Mouse (Mus musculus) ES-Bruce4 (cell line): ENCODE measurements at regions not wholly inside any gene's neighbourhood (a gene's known extent, or its start where the extent isn't known, plus 50 kb on each side); places are given as distances from the start of the nearest gene placed in this dataset.

Source experiments
- H3K27ac ChIP-seq: 2 replicates; pipeline ENCODE4 v1.5.1; 2012; ENCODE audit warnings: low read length, inconsistent platforms; ENCODE audit not compliant: insufficient read depth
- H3K27me3 ChIP-seq: 2 replicates; pipeline ENCODE4 v1.6.1; 2012; ENCODE audit warnings: mild to moderate bottlenecking, low read length, inconsistent platforms; ENCODE audit not compliant: control insufficient read depth, poor library complexity, insufficient read depth, severe bottlenecking
- H3K36me3 ChIP-seq: 2 replicates; pipeline ENCODE4 v1.6.1; 2012; ENCODE audit warnings: inconsistent platforms, mild to moderate bottlenecking, low read length, moderate library complexity; ENCODE audit not compliant: control insufficient read depth, poor library complexity, insufficient read depth, severe bottlenecking
- H3K4me1 ChIP-seq: one replicate; pipeline ENCODE4 v1.8.1; 2011; ENCODE audit warnings: low read length; ENCODE audit not compliant: control insufficient read depth, insufficient read depth
- H3K4me3 ChIP-seq: 2 replicates; pipeline ENCODE4 v1.5.1; 2011; ENCODE audit warnings: low read depth, mild to moderate bottlenecking, low read length
- H3K9ac ChIP-seq: 2 replicates; pipeline ENCODE4 v1.6.1; 2012; ENCODE audit warnings: low read depth, mild to moderate bottlenecking, inconsistent platforms; ENCODE audit not compliant: poor library complexity, severe bottlenecking
- H3K9me3 ChIP-seq: replicated peaks from 2 replicates; pipeline ENCODE4 v1.6.1; 2012; ENCODE audit warnings: mild to moderate bottlenecking, low read length, inconsistent platforms; ENCODE audit not compliant: control insufficient read depth, poor library complexity, insufficient read depth, severe bottlenecking
- CTCF ChIP-seq: IDR thresholded peaks from one replicate; pipeline ENCODE4 v1.8.1; 2011; ENCODE audit warnings: low read depth, low read length
- EP300 ChIP-seq: IDR thresholded peaks from 2 replicates; pipeline ENCODE4 v1.6.1; 2011; ENCODE audit warnings: low read depth, low read length; ENCODE audit not compliant: insufficient read depth
- POLR2A ChIP-seq: IDR thresholded peaks from one replicate; pipeline ENCODE4 v1.8.1; 2011; ENCODE audit warnings: low read length; ENCODE audit not compliant: insufficient read depth

GRCm38 (mm10) chr1:193543834-193544233 lies 173.7 kb upstream of the Camk1g start:
- no peaks in the 10 kb centered on the region for H3K36me3 ChIP-seq
- H3K4me1 ChIP-seq: peaks cover 14% of the 10 kb centered on the region
- no peak for TF ChIP-seq POLR2A
- no peak for TF ChIP-seq EP300
- no peak for TF ChIP-seq CTCF
- no peaks in the 10 kb centered on the region for H3K27me3 ChIP-seq
- no peak overlapping the region for H3K27ac ChIP-seq
- H3K9me3 ChIP-seq: no peaks in the 10 kb centered on the region
- H3K4me3 ChIP-seq: no peak overlapping the region
- H3K9ac ChIP-seq: no peak overlapping the region

GRCm38 (mm10) chr1:193543284-193543683 lies 173.2 kb upstream of the Camk1g start:
- H3K27ac ChIP-seq: no peak overlapping the region
- H3K27me3 ChIP-seq: no peaks in the 10 kb centered on the region
- TF ChIP-seq POLR2A (no peak), EP300 (no peak), CTCF (no peak)
- H3K36me3 ChIP-seq: no peaks in the 10 kb centered on the region
- no peak overlapping the region for H3K4me3 ChIP-seq
- H3K9me3 ChIP-seq: no peaks in the 10 kb centered on the region
- no peak overlapping the region for H3K9ac ChIP-seq
- H3K4me1 ChIP-seq: peaks cover 18% of the 10 kb centered on the region

- Histone ChIP-seq H3K27ac (peak overlapping the region; percentile 43), H3K9me3 (no peaks in the 10 kb centered on the region), H3K36me3 (no peaks in the 10 kb centered on the region), H3K9ac (no peak overlapping the region), H3K27me3 (no peaks in the 10 kb centered on the region), H3K4me1 (peaks cover 21% of the 10 kb centered on the region), H3K4me3 (no peak overlapping the region)
- TF ChIP-seq POLR2A (no peak), CTCF (no peak), EP300 (no peak)
These were observed 172.0 kb upstream of the Camk1g start for GRCm38 (mm10) chr1:193541934-193542580.

GRCm38 (mm10) chr1:193541281-193541680 lies 171.2 kb upstream of the Camk1g start:
- H3K36me3 ChIP-seq: no peaks in the 10 kb centered on the region
- H3K9me3 ChIP-seq: no peaks in the 10 kb centered on the region
- no peak for TF ChIP-seq EP300
- no peak for TF ChIP-seq CTCF
- TF ChIP-seq POLR2A: no peak
- no peak overlapping the region for H3K9ac ChIP-seq
- peaks cover 19% of the 10 kb centered on the region for H3K4me1 ChIP-seq
- no peak overlapping the region for H3K27ac ChIP-seq
- no peak overlapping the region for H3K4me3 ChIP-seq
- H3K27me3 ChIP-seq: no peaks in the 10 kb centered on the region

- TF ChIP-seq POLR2A (no peak), EP300 (no peak), CTCF (no peak)
These were observed 170.4 kb upstream of the Camk1g start for GRCm38 (mm10) chr1:193540486-193540885.

GRCm38 (mm10) chr1:193539261-193539660 lies 169.2 kb upstream of the Camk1g start:
- H3K4me1 ChIP-seq: peaks cover 19% of the 10 kb centered on the region
- 0 out of 2 replicates have a peak overlapping the region, but pooled peaks have one; percentile 18 for H3K27ac ChIP-seq
- no peaks in the 10 kb centered on the region for H3K36me3 ChIP-seq
- no peak overlapping the region for H3K9ac ChIP-seq
- H3K9me3 ChIP-seq: no peaks in the 10 kb centered on the region
- no peak for TF ChIP-seq POLR2A
- no peak for TF ChIP-seq EP300
- no peak for TF ChIP-seq CTCF
- H3K4me3 ChIP-seq: no peak overlapping the region
- no peaks in the 10 kb centered on the region; the same call in 1 of the 2 replicates for H3K27me3 ChIP-seq

More at GRCm38 (mm10) chr1:193540486-193540885, 170.4 kb upstream of the Camk1g start:
- no peak overlapping the region for H3K27ac ChIP-seq
- H3K36me3 ChIP-seq: no peaks in the 10 kb centered on the region
- no peak overlapping the region for H3K9ac ChIP-seq
- H3K27me3 ChIP-seq: no peaks in the 10 kb centered on the region
- no peak overlapping the region for H3K4me3 ChIP-seq
- H3K4me1 ChIP-seq: peaks cover 19% of the 10 kb centered on the region
- H3K9me3 ChIP-seq: no peaks in the 10 kb centered on the region
